Mouse (Mus musculus) midbrain, embryonic 16.5 days (tissue): ENCODE measurements at regions not wholly inside any gene's neighbourhood (a gene's known extent, or its start where the extent isn't known, plus 50 kb on each side); places are given as distances from the start of the nearest gene placed in this dataset.

Source experiments
- ATAC-seq: fragments of 200-750 bp; cut with Nextera tagmentation; 2 replicates; pipeline ENCODE4 v1.8.0; 2017; ENCODE audit warnings: moderate TSS enrichment
- H3K27ac ChIP-seq: fragments of 300-500 bp; sonication (generic); 2 replicates; pipeline ENCODE4 v1.5.1; 2014; ENCODE audit warnings: mild to moderate bottlenecking, low read length, mixed read lengths
- H3K27me3 ChIP-seq: fragments of 300-500 bp; sonication (generic); 2 replicates; pipeline ENCODE4 v1.6.1; 2014; ENCODE audit warnings: low read depth, low read length, mixed read lengths; ENCODE audit not compliant: control insufficient read depth, insufficient read depth
- H3K36me3 ChIP-seq: fragments of 300-500 bp; sonication (generic); 2 replicates; pipeline ENCODE4 v1.6.1; 2014; ENCODE audit warnings: mild to moderate bottlenecking, low read length, moderate library complexity, mixed read lengths; ENCODE audit not compliant: control insufficient read depth, insufficient read depth
- H3K4me1 ChIP-seq: fragments of 300-500 bp; sonication (generic); 2 replicates; pipeline ENCODE4 v1.6.1; 2014; ENCODE audit warnings: mild to moderate bottlenecking, low read length, mixed read lengths; ENCODE audit not compliant: control insufficient read depth, insufficient read depth
- H3K4me2 ChIP-seq: fragments of 300-500 bp; sonication (generic); 2 replicates; pipeline ENCODE4 v1.6.1; 2014; ENCODE audit warnings: mild to moderate bottlenecking, low read length, mixed read lengths
- H3K4me3 ChIP-seq: fragments of 300-500 bp; sonication (generic); 2 replicates; pipeline ENCODE4 v1.5.1; 2014; ENCODE audit warnings: low read depth, mild to moderate bottlenecking, low read length, moderate library complexity, mixed read lengths
- H3K9ac ChIP-seq: fragments of 300-500 bp; sonication (generic); 2 replicates; pipeline ENCODE4 v1.6.1; 2014; ENCODE audit warnings: low read depth, low read length, mixed read lengths
- H3K9me3 ChIP-seq: fragments of 300-500 bp; sonication (generic); replicated peaks from 2 replicates; pipeline ENCODE4 v1.6.1; 2014; ENCODE audit warnings: mild to moderate bottlenecking, low read length, mixed read lengths; ENCODE audit not compliant: control insufficient read depth, poor library complexity, severe bottlenecking
- WGBS: fragments of 180-500 bp; shearing (Covaris S2); extraction: QIAGEN DNeasy Blood & Tissue Kit; methylation state at CpG from one replicate; pipeline ENCODE4 v1.1.7; 2014; 5-methylcytosine and 5-hydroxymethylcytosine counted together

DNA sequence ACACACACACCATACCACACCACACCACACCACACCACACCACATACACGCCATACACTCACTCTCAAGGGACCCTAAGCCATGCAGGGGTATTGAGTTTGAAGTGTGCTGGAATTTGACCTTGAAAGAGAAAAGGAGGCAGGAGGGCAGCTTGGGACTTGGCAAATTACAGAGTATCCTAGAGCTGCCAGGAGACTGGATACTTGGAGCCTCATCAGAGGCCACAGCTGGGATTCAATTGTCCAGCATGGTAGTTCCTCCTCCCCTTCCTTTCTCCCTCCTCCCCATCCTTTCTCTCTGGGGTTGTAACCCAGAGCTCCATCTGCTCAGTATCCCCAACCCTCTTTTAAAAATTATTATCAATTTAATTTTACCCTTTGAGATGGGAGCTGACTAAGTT lies 50.7 kb upstream of the Tarbp1 start:
- H3K4me1 ChIP-seq: peaks cover 9% of the 10 kb centered on the region
- H3K36me3 ChIP-seq: no peaks in the 10 kb centered on the region
- H3K9ac ChIP-seq: no peak overlapping the region
- ATAC-seq: no peak
- no peaks in the 10 kb centered on the region for H3K27me3 ChIP-seq
- H3K4me2 ChIP-seq: no peak overlapping the region
- H3K27ac ChIP-seq: no peak overlapping the region
- WGBS: 73% methylated on average over 1 of the region's 1 CpGs
- H3K4me3 ChIP-seq: no peak overlapping the region
- no peaks in the 10 kb centered on the region for H3K9me3 ChIP-seq
